Mouse (Mus musculus): ENCODE results near the gene Saal1.

- TF ChIP-seq MAFK (IDR thresholded peaks at IDR 0.05; ENCODE audit: insufficient read depth, low read depth, low read length) (no peak), CHD2 (IDR thresholded peaks at IDR 0.05; ENCODE audit: low read depth, low read length) (no peak), ZC3H11A (IDR thresholded peaks at IDR 0.05; ENCODE audit: borderline replicate concordance, low read depth, low read length) (no peak), HCFC1 (IDR thresholded peaks at IDR 0.05; ENCODE audit: borderline replicate concordance, insufficient read depth, low read length) (no peak), ZNF384 (IDR thresholded peaks at IDR 0.05; ENCODE audit: low read depth, low read length) (no peak)
These were observed 70.4 kb downstream of the Saal1 start for GRCm38 (mm10) chr7:46640062-46640461.
